Mouse (Mus musculus) forebrain, embryonic 16.5 days (tissue): ENCODE results near the gene Naa40. TPM values are rescaled to one million over a fixed set of nuclear protein-coding genes. Genes with fewer than 3 reads are reported as not detected.

ENCODE experiments used
- ATAC-seq: fragments of 200-750 bp; cut with Nextera tagmentation; 2 replicates; pipeline ENCODE4 v1.8.0; 2017; ENCODE audit warnings: mild to moderate bottlenecking, moderate library complexity
- H3K27ac ChIP-seq: fragments of 300-500 bp; sonication (generic); 2 replicates; pipeline ENCODE4 v1.5.1; 2014; ENCODE audit warnings: low read length, control low read depth
- H3K27me3 ChIP-seq: fragments of 300-500 bp; sonication (generic); replicated peaks from 2 replicates; pipeline ENCODE4 v1.6.1; 2014; ENCODE audit warnings: low read length; ENCODE audit not compliant: control insufficient read depth, insufficient read depth
- H3K36me3 ChIP-seq: fragments of 300-500 bp; sonication (generic); 2 replicates; pipeline ENCODE4 v1.6.1; 2014; ENCODE audit not compliant: control insufficient read depth, insufficient read depth
- H3K4me1 ChIP-seq: fragments of 300-500 bp; sonication (generic); replicated peaks from 2 replicates; pipeline ENCODE4 v1.6.1; 2014; ENCODE audit warnings: low read length; ENCODE audit not compliant: control insufficient read depth, insufficient read depth
- H3K4me2 ChIP-seq: fragments of 300-500 bp; sonication (generic); 2 replicates; pipeline ENCODE4 v1.6.1; 2014; ENCODE audit warnings: mild to moderate bottlenecking, low read length, control low read depth
- H3K4me3 ChIP-seq: fragments of 300-500 bp; sonication (generic); replicated peaks from 2 replicates; pipeline ENCODE4 v1.5.1; 2014; ENCODE audit warnings: mild to moderate bottlenecking, low read length, control low read depth
- H3K9ac ChIP-seq: fragments of 300-500 bp; sonication (generic); replicated peaks from 2 replicates; pipeline ENCODE4 v1.6.1; 2014; ENCODE audit warnings: low read depth, low read length, control low read depth
- H3K9me3 ChIP-seq: fragments of 300-500 bp; sonication (generic); 2 replicates; pipeline ENCODE4 v1.6.1; 2016; ENCODE audit warnings: low read length; ENCODE audit not compliant: control insufficient read depth
- WGBS: fragments of 180-500 bp; shearing (Covaris S2); extraction: QIAGEN DNeasy Blood & Tissue Kit; methylation state at CpG from one replicate; pipeline ENCODE4 v1.1.7; 2014; 5-methylcytosine and 5-hydroxymethylcytosine counted together
- polyA plus RNA-seq: library from polyadenylated mRNA; unstranded; fragments of >200 nt; fragmentation: Nextera tagmentation; extraction: Ambion mirVana; gene quantifications from 2 replicates; pipeline ENCODE4 v1.2.1, GENCODE M21; 2015

Naa40 gene
- polyA plus RNA-seq, 1 experiment from 2014 or later = 74.7 TPM

- H3K9me3 ChIP-seq = no peaks in the 10 kb centered on the region
- no peaks in the 10 kb centered on the region for H3K27me3 ChIP-seq
- ATAC-seq = no peak
- H3K4me3 ChIP-seq = no peak overlapping the region
- H3K9ac ChIP-seq = no peak overlapping the region
- H3K4me1 ChIP-seq = no peaks in the 10 kb centered on the region
- H3K4me2 ChIP-seq = no peak overlapping the region
- H3K27ac ChIP-seq = no peak overlapping the region
- peaks cover 15% of the 10 kb centered on the region for H3K36me3 ChIP-seq
These were observed 17.5 kb downstream of the Naa40 start for GRCm38 (mm10) chr19:7223488-7223887.

GRCm38 (mm10) chr19:7222196-7222595 lies 18.8 kb downstream of the Naa40 start:
- H3K4me1 ChIP-seq = peaks cover 4% of the 10 kb centered on the region
- no peaks in the 10 kb centered on the region for H3K27me3 ChIP-seq
- H3K9me3 ChIP-seq = no peaks in the 10 kb centered on the region
- no peak overlapping the region for H3K27ac ChIP-seq
- peaks cover 9% of the 10 kb centered on the region for H3K36me3 ChIP-seq
- no peak for ATAC-seq
- no peak overlapping the region for H3K9ac ChIP-seq
- no peak overlapping the region for H3K4me3 ChIP-seq
- H3K4me2 ChIP-seq = no peak overlapping the region
- 84% methylated on average over 6 of the region's 6 CpGs for WGBS

DNA sequence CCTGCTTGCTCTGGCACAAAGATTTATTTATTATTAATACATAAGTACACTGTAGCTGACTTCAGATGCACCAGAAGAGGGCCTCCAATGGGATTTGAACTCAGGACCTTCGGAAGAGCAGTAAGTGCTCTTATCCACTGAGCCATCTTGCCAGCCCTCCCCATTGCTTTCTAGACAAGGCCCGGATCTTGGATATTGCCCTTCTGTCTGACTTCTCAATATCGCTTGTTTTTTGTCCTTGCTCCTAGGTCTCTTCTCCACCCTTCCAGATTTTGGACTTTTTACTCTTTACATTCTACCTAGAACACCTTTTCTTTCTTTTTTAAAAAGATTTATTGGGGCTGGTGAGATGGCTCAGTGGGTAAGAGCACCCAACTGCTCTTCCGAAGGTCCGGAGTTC lies 22.2 kb downstream of the Naa40 start:
- Histone ChIP-seq H3K36me3 (peaks cover 7% of the 10 kb centered on the region; the same call in 1 of the 2 replicates), H3K27me3 (no peaks in the 10 kb centered on the region), H3K4me1 (peaks cover 28% of the 10 kb centered on the region), H3K27ac (no peak overlapping the region), H3K9ac (no peak overlapping the region), H3K4me3 (no peak overlapping the region), H3K4me2 (no peak overlapping the region), H3K9me3 (no peaks in the 10 kb centered on the region)
- ATAC-seq = no peak
- WGBS = 96% methylated on average over 5 of the region's 5 CpGs

DNA sequence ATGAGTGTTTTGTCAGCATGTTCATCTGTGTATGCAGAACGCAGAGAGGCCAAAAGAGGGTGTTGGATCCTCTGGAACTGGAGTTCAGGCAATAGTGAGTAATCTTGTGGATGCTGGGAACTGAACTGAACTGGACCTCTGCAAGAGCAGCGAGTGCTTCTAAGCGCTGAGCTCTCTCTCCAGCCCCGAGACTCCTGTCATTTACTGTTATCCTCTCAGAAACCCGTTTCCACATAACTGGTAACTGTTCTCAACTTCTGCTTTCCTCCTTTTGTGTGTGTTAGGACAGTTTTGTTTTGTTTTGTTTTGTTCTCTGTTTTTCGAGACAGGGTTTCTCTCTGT lies 23.1 kb downstream of the Naa40 start:
- peaks cover 28% of the 10 kb centered on the region for H3K4me1 ChIP-seq
- H3K36me3 ChIP-seq = peaks cover 7% of the 10 kb centered on the region; the same call in 1 of the 2 replicates
- no peak overlapping the region for H3K9ac ChIP-seq
- H3K9me3 ChIP-seq = no peaks in the 10 kb centered on the region
- ATAC-seq = no peak
- H3K27ac ChIP-seq = no peak overlapping the region
- no peaks in the 10 kb centered on the region for H3K27me3 ChIP-seq
- peak overlapping the region; percentile 68 for H3K4me3 ChIP-seq
- WGBS = 8% methylated on average over 6 of the region's 6 CpGs
- peak overlapping the region; percentile 72 for H3K4me2 ChIP-seq

DNA sequence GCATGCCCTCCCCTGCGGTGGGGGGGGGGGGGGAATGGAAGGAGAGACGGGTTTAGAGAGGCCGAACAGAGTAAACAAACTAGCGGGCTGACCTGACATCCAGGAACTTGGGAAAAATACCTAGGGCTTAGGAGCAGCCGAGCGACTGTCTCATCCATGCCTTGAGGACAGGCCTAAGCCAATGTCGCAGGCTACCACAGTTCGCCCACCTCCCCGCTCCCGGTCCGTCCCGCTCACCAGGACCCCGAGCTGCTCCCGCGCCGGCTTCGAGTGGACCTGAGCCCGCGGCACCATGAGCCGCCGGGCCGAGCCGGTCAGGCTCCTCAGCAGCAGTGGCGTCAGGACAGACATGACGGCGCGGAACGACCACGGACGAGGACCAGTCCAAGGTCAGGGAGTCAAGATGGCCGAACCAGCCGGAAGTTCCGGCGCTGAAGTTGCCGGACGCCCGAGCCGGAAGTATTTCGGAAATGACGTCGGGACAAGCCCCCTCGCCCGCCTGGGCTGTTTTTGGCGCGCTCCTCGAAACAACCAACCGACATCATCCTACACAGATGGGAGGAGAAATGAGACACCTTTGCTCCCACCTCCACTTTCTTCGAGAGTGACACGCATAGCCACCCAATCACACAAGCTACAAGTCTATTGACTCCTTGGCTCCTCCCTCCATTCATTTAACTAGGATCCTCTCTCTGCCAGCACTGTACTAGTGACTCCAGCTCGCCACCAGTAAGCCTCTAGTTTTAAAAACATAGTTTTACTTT lies 23.6 kb downstream of the Naa40 start, which contains the start of gene Cox8a:
Gene Cox8a, minus strand, starts transcription at position 455 of the 764 bp plus-strand sequence.
- H3K9ac ChIP-seq = peak within 1 kb of the TSS; percentile 67
- WGBS = under 1% methylated on average over 50 of the region's 50 CpGs

DNA sequence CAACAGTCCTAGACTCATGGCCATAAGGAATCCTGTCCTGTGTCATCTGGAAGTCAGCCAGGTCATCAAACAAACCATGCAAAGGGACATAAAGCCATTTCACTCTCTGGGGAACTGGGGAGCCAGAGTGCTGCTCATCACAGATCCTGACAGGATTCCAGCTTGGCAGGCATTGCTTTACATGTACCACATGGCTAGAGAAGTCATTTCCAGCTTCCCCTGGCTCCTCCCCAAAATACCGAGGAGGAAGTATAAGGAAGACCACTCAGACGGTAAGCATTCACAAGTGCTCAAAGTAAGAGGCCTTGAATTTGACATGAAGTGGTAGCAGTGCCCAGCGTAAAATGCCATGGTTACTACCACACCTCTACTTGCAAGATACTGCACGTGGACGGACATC lies 26.5 kb downstream of the Naa40 start:
- Histone ChIP-seq H3K27me3 (no peaks in the 10 kb centered on the region), H3K27ac (no peak overlapping the region), H3K4me1 (peaks cover 28% of the 10 kb centered on the region), H3K36me3 (peaks cover 7% of the 10 kb centered on the region; the same call in 1 of the 2 replicates), H3K9me3 (no peaks in the 10 kb centered on the region), H3K4me2 (no peak overlapping the region), H3K9ac (no peak overlapping the region), H3K4me3 (no peak overlapping the region)
- no peak for ATAC-seq
- 70% methylated on average over 5 of the region's 5 CpGs for WGBS

More for the DNA sequence above, 23.6 kb downstream of the Naa40 start, which contains the start of gene Cox8a:
- ATAC-seq = peak; percentile 99
- H3K4me2 ChIP-seq = peak within 1 kb of the TSS; percentile 72
- no peaks in the 10 kb centered on the region for H3K9me3 ChIP-seq
- no peaks in the 10 kb centered on the region for H3K27me3 ChIP-seq
- peaks cover 7% of the 10 kb centered on the region; the same call in 1 of the 2 replicates for H3K36me3 ChIP-seq
- H3K4me1 ChIP-seq = peaks cover 28% of the 10 kb centered on the region
- peak within 1 kb of the TSS; percentile 68 for H3K4me3 ChIP-seq
- H3K27ac ChIP-seq = peak within 1 kb of the TSS; percentile 76

- Histone ChIP-seq H3K36me3 (peaks cover 7% of the 10 kb centered on the region; the same call in 1 of the 2 replicates), H3K4me3 (no peak overlapping the region), H3K4me2 (no peak overlapping the region), H3K27ac (no peak overlapping the region), H3K27me3 (no peaks in the 10 kb centered on the region), H3K4me1 (peaks cover 26% of the 10 kb centered on the region), H3K9ac (no peak overlapping the region), H3K9me3 (no peaks in the 10 kb centered on the region)
- 93% methylated on average over 3 of the region's 3 CpGs for WGBS
- ATAC-seq = no peak
These were observed 28.0 kb downstream of the Naa40 start for GRCm38 (mm10) chr19:7213010-7213409.

DNA sequence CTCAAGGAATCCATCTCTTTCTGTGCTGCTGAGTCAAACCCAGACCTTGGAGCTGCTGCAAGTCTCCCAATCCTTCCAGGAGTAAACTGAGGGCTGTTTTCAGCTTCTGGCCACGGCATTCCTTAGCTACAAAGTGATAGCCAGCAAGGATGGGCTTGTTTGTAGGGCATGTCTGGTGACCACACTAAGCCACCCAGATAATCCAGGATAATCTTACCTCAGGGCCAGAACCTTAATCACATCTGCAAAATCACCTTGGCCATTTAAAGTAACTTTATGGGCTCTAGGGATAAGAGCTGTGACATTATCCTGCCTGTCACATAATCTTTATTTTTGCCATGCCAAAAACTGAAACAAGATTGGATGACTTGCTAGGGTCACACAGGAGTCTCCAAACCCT lies 28.8 kb downstream of the Naa40 start:
- H3K4me2 ChIP-seq = no peak overlapping the region
- 90% methylated on average over 1 of the region's 1 CpGs for WGBS
- ATAC-seq = no peak
- H3K4me1 ChIP-seq = peaks cover 24% of the 10 kb centered on the region
- H3K27ac ChIP-seq = no peak overlapping the region
- no peaks in the 10 kb centered on the region for H3K27me3 ChIP-seq
- H3K4me3 ChIP-seq = no peak overlapping the region
- H3K9me3 ChIP-seq = no peaks in the 10 kb centered on the region
- H3K36me3 ChIP-seq = peaks cover 7% of the 10 kb centered on the region; the same call in 1 of the 2 replicates
- H3K9ac ChIP-seq = no peak overlapping the region

DNA sequence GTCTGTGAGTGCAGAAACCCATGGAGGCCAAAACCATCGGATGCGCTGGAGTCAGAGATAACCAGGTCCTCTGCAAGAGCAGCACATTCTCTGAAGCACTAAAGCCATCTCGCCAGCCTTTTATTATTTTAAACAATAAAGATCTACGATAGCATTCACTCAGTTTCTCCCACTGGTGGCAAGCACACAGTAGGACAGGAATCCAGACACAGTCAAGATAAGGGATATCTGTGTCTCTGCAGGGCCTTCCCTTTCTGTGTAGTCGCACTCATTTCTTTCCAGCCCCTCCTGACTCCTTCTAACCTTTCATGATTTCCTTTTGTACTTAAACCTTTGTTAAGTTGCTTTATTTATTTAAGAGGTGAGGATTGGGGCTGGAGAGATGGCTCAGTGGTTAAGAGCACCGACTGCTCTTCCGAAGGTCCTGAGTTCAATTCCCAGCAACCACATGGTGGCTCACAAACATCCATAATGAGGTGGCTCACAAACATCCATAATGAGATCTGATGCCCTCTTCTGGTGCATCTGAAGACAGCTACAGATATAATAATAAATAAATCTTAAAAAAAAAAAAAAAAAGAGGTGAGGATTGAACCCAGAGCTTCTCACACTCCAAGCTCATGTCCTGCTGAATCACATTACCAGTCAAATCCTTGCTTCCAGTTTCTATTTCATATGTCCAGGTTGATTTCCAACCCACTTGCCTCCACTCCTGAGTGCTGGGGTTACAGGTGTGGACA lies 30.9 kb downstream of the Naa40 start:
- H3K4me1 ChIP-seq = peaks cover 21% of the 10 kb centered on the region
- peaks cover 7% of the 10 kb centered on the region; the same call in 1 of the 2 replicates for H3K36me3 ChIP-seq
- H3K9me3 ChIP-seq = no peaks in the 10 kb centered on the region
- H3K4me2 ChIP-seq = no peak overlapping the region
- 89% methylated on average over 7 of the region's 7 CpGs for WGBS
- no peak for ATAC-seq
- no peak overlapping the region for H3K9ac ChIP-seq
- H3K27me3 ChIP-seq = no peaks in the 10 kb centered on the region
- H3K27ac ChIP-seq = no peak overlapping the region
- H3K4me3 ChIP-seq = no peak overlapping the region
